Mouse (Mus musculus) gastrocnemius, postnatal 36 days (tissue): ENCODE results near the gene Pram1. TPM values are rescaled to one million over a fixed set of nuclear protein-coding genes. Genes with fewer than 3 reads are reported as not detected.
"Not testable (repeated sequence)": the region's sequence is repeated elsewhere in the genome, so short reads cannot be mapped to it uniquely, and the experiment has no call there.

Source experiments
- DNase-seq, 2 experiments: peaks; one replicate each; pipeline ENCODE4 v3.0.0; 2022
- intact Hi-C: fragments of 180-260 bp; cut with DNase I; formaldehyde crosslinking; loops from one replicate; pipeline ENCODE4 v1.15.1; 2025
- long read RNA-seq, 2 experiments: library from polyadenylated mRNA; stranded (forward); transcript quantifications; one replicate each; pipeline ENCODE4 v2.0.0; 2021
- total RNA-seq, 2 experiments: library from RNA; stranded (reverse); gene quantifications; 2 replicates each; pipeline ENCODE4 v1.2.3; 2021

The Pram1 gene
- total RNA-seq: not detected
- long read RNA-seq, experiment 1: 0 reads
- long read RNA-seq, experiment 2, partial matches to known transcripts: 0 of 1 reads
- long read RNA-seq, experiment 2, other reads (novel, unspliced or antisense): 1 of 1 reads

DNA sequence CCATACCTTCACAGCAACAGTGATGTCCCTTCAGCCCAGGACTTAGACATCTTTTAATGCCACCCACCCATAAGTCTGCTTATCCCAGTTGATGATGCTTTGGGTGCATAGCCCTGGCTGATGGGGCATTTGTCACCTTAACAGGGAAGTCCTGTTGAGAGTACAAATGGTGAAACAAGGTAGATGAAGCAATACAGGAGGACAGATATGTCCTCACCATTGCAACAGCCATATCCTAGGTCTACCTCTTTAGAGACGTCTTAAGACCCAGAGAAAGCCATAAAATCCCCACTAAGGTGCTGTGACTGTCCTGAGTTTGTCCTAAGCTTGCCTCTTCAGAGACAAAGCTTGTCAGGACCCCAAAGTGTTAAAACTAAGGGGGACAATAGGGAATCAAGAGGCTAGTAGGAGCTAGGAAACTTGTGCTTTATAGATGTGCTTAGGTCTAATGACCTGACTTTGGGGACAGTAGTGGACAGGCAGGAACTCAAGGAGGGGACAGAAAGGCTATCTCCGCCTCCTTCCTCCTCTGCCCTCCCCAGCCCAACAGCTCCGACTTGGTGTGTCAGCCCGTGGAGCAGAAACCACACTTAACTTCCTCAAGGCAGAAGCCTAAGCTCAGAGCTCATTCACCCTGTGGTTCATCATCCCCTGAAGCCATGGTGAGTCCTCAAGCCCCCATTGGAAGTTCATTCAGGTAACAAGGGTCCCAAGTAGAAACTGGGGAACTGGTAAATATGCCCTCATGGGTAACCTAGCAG lies at the start of gene Pram1:
TSS of gene Pram1 (plus strand) at position 541 of the 761 bp plus-strand sequence.
- intact Hi-C loops: no loop called here
- DNase-seq: no peak

DNA sequence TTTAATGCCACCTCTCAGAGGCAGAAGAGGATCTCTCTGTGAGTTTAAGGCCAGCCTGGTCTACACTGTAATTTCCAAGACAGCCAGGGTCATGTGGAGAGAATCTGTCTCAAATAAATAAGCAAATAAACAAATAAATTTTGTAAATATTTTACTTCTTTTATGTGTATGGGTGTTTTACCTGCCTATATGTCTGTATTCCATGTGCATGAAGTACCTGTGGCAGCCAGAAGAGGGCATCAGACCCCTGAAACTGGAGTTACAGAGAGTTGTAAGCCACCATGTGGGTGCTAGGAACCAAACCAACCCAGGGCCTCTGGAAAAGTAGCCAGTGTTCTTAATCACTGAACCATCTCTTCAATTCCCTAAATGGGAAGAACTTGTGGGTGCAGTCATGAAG lies 40.6 kb upstream of the Pram1 start:
- no peak for DNase-seq
- intact Hi-C loops: no loop called here

DNA sequence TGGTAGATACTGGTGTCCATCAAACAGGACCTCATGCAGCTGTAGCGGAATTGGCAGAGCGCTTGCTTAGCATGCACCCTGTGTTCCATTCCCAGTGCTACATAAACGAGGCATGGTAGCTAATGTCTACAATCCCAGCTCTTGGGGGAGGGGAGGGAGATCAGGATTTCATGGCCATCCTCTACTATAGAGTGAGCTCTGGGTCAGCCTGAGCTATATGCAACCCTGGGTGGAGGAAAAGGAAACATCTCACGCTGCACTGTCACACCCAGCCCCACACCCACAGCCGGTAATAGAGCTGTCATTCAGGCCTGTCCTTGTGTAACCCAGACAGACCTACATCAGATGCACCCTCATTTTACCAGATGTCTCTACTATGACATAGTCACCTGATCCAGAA lies 39.4 kb upstream of the Pram1 start:
- intact Hi-C loops: no loop called here
- no peak for DNase-seq

DNA sequence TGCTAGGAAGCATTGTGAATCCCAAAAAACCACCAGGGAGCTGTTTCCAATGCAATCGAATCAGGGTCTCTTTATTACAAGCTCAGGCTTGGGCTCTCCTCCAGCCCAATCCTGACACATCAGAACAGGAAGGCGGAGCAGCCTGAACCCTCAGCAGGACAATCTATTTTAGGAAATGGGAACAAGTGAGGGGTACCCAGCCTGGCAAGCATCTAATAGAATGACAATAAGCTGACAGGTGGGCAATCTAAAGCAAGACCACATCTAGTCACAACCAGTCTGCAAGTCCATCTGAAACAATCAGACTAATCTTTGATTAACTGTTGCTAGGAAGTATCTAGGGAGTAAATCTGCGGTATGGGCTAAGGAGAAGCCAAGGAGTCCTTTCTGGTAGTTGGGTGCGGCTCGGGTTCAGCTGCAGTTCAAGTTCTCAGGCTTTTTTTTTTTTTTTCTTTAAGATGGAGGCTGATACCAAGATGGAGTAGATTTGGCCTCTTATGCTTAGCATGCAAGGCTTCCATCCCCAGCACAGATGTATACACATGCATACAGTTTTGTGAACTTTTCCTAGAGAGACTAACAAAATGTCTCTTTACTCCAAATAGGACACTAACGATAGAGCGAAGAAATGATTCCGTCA lies 37.9 kb upstream of the Pram1 start:
- DNase-seq: no peak
- intact Hi-C loops: no loop called here

DNA sequence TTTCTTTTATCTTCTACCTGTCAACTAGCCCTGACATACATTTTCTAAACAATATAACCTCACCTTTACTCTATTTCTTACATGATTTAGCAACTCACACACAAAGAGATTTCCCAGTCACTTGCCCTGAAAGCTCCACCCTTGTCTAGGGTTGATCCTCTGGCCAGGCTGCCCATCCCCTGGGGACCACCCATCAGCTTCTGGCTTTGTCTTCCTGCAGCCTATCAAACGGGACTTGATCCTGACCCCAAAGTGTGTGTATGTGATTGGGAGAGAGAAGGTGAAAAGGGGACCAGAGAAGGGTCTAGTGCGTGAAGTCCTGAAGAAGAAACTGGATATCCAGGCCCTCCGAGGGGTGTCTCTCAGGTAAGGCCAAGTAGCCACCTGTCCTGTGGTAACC lies 37.0 kb upstream of the Pram1 start:
- intact Hi-C loops: no loop called here

DNA sequence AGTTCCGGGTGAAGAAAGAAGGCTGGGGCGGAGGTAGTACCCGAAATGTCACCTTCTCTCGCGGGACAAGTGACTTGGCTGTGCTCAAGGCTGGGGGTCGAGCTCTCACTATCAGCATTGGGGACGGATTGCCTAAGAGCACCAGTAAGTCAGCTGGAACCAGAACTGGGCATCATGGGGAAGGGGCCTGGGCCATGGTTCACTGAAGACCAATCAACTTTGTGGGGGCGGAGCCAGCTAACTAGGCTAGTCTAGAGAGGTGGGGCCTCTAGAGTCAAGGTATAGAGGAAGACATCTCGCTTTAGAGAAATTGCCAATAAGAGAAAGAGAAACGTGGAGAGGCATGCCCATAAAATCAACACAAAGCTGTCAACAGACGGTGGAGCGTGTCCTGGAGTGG lies 35.9 kb upstream of the Pram1 start:
- intact Hi-C loops: no loop called here
- DNase-seq: no peak

More for the DNA sequence above, 37.0 kb upstream of the Pram1 start:
- DNase-seq: no peak

DNA sequence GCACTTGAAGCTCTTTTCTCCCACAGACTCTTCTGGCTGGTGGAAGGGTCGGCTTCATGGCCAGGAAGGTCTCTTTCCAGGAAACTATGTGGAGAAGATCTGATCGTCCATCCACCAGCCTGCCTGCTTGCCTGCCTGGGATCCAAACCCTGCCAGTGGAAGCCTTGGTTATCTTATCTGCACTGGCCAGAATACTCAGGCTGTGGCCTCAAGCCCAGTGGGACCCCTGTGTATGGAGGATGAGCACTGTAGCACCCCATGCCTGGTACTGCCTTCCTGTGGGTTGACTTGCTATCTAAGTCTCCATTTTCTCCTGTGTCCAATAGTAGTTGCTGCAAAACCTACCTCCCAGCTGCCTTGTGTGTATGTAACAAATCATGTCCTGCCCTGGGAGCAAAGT lies 30.6 kb upstream of the Pram1 start:
- DNase-seq: no peak
- intact Hi-C loops: no loop called here

DNA sequence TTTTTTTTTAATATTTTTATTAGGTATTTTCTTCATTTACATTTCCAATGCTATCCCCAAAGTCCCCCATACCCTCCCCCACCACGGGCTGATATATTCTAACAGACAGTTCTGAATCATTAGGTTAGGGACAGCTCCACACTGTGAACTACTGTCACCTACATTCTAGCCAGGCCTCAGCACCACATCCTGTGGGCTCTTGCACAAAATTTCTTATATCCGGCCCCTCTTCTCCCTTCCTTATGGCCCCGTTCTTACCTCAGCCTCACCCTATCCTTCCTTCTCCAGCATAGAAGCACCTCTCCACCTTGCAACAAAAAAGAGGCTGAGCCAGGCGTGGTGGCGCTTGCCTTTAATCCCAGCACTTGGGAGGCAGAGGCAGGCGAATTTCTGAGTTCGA lies 27.3 kb upstream of the Pram1 start:
- DNase-seq: no peak
- intact Hi-C loops: no loop called here

DNA sequence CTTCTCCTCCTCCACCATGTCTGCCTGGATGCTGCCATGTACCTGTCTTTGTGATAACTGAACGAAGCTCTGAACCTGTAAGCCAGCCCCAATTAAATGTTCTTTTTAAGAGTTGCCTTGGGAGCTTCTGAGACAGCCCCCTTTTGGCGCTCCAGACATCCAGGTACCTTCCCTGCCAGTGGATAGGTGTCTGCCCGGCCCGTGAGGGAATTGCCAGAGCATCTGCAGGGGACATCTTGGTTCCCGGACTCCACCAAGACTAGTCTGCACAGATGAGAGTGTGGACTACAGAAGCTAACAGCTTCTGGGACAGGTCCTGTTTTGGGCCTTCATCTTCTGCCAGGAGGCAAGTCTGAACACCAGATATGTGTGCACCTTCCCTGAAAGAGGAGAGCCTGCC lies 24.1 kb upstream of the Pram1 start:
- intact Hi-C loops: not testable (repeated sequence)

DNA sequence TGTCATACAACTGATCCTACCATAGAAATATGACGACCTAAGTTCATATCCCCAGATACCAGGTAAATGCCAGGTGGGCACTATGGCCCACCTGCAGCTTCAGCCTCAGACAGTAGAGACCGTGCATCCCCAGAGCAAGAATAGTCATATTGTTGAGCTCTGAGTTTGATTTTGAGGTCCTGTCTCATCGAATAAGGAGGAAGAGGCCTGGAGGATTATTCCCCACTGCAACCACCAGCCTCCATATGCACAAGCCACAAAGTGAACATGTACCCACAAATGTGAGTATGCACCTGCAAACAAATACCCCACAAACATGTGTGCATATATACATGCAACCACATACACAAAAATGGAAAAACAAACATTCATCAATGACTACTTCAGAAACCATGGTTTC lies 10.6 kb upstream of the Pram1 start:
- intact Hi-C loops: no loop called here
- no peak for DNase-seq

More for the DNA sequence above, 24.1 kb upstream of the Pram1 start:
- DNase-seq: not testable (repeated sequence)

DNA sequence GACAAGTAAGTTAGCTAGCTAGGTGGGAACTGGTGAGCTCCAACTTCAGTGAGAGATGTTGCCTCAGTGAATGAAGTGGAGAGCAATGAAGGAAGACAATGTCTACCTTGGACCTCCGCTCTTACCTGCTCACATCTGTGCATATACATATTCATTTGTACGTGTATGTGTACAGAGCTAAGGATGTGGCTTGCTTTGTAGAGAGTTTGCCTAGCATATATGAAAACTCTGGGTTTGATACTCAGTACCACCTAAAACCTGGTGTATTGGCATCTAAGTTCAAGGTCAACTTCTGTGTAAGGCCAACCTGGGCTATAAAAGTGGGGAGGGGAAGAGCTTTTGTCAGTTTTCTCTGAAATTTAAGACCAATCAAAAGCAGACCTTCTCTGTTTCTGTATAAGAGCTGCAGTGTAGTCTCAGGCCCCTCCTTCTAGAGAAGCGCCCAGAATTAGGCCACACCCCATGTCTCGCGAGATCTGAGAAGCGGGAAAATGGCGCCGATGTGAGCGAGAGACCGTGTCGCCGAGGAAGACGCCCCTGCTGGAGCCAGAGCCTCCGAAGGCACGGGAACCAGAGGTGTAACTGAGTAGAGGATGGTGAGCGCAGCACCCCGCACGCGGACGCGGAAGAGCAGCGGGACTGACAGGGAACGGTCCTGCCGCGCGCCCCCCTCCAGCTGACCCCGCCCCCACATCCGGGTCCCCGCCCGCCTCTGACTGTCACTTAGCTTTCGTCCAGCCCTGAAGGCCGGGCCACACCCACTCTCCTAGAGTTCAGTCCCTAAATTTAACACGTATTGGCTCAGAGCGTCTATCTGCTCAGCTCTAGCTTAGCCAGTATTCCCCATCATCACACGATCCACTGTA lies 9.0 kb upstream of the Pram1 start, which contains the start of gene Zfp414:
TSS of gene Zfp414 (plus strand) at position 470 of the 866 bp plus-strand sequence.
- peak; percentile 90 to 92 for DNase-seq
- intact Hi-C loops: no loop called here

DNA sequence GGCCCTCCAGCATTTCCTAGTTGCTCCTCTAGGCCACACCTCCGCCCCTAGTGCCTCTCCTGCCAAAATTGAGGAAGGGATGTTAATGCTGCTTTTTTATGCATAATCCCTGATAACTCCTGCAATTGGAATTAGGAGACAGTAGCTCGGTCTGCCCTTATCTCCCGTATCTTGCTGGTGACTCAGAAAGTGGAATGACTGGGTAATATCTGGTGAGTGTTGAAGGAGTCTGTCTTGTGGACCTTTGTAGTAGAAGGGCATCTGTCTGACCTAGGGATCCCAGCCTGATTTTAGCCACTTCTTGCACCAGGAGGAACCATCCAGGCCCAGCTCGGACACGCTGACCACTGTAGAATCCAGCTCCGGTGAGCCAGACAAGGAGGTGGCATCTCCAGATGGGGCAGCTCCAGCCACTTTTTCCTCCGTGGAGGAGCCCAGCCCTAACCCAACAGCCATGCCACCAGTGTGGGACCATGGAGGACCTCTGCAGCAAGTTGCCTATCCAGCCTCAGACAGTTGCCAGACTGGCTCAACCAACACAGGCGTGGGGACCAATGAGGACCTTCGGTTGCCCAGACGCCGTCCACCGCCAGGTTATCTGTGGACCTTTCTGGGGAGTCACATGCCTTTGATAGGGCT lies 8.2 kb upstream of the Pram1 start:
- DNase-seq: no peak
- intact Hi-C loops: no loop called here

DNA sequence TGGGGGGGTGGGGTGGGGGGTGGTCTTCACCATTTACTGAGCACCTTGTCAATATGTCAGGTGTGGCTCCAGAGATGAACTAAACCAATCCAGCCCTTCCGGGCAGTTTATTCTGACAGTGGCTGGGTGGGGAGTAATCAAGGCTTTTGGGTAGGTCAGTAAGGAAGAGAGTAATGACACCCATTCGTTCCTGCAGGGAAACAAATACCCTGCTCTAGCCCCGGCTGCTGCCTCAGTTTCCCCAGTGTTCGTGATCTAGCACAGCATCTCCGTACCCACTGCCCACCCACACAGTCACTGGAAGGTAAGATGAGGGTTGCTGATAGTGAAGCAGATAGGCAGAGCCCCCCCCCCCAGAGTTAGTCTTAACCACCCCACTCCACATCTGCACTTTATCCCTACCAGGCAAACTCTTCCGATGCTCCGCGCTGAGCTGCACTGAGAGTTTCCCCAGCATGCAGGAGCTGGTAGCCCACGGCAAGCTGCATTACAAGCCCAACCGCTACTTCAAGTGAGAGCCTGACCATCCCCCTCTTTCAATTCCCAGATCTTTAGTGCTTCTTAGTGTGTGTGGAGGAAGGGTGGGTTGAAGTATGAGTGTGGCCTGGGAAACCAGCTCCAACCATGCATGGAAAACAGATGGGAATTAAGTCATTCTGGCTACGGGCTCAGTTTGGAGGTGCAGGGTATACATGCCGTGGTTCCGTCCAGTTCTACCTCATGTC lies 7.5 kb upstream of the Pram1 start:
- DNase-seq: no peak
- intact Hi-C loops: no loop called here

DNA sequence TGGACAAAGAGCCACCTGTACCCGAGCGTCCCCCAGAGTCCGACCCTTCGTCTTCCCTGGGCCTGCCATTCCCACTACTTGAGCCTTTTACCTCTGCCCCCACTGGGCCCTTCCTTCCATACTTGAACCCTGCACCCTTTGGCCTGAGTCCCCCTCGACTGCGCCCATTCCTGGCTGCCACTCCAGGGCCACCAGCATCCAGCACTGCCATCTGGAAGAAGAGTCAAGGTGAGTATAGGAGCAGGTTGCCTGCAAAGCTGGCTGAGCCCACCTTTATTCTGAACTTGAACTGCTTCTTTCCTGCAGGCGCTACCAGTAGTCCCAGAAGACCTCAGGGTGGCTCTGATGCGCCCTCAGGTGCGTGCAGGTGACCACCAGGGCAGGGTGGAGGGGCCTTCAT lies 6.6 kb upstream of the Pram1 start:
- DNase-seq: no peak
- intact Hi-C loops: no loop called here

DNA sequence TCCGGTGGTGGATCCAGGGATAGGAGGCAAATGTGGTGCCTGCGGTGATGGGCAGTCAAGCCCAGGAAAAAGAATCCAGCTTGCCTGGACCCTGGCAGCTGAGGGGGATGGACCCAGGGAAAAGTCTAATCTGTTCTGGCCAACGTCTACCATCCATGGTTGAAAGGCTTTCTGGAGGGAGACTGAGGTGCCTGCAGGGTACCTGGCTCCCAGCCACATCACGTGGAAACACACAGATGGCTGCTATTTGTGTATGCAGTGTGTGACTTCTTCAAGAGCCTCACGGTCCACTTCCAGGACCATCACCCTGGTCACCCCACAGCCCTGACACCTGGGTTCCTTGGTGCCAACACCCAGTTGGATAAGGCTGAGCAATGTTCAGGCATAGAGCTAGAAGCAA lies 6.1 kb upstream of the Pram1 start:
- intact Hi-C loops: no loop called here

DNA sequence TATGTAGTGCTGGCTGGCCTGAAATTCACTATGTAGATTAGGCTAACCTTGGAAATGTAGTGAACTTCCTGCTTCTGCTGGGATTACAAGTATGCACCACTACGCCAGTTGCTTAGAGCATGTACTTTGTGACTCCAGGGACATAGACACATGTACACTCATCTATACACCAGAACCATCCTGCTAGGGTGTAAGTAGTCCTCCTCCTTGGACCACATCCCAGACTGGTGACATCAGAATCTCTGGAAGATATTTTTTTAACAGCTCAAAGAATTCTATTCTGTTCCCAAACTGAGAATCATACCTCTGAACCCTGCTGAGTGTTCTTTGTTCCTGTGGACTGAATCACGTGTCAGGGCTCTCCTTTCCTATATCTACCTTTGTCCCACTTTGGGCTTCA lies 818 bp upstream of the Pram1 start:
- DNase-seq: no peak
- intact Hi-C loops: no loop called here

More for the DNA sequence above, 6.1 kb upstream of the Pram1 start:
- DNase-seq: no peak

DNA sequence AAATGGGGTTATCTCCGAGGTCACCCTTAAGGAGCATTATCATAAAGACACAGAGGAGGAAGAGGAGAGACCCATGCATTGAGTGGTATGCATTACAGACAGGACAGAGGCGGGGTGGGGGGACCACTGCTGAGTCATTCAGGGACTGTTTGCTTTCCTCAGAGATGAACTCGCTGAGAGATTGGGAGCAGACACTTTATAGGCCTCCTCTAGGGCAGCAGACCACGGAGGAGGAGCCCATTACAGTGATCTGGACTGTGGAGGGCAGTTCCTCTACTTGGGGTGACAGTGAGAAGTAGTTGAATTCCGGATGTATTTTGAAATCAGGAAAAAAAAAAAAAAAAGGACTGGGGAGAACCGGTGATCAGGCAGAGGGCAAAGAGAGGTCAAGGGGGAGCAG lies 1.9 kb downstream of the Pram1 start:
- intact Hi-C loops: no loop called here
- no peak for DNase-seq

DNA sequence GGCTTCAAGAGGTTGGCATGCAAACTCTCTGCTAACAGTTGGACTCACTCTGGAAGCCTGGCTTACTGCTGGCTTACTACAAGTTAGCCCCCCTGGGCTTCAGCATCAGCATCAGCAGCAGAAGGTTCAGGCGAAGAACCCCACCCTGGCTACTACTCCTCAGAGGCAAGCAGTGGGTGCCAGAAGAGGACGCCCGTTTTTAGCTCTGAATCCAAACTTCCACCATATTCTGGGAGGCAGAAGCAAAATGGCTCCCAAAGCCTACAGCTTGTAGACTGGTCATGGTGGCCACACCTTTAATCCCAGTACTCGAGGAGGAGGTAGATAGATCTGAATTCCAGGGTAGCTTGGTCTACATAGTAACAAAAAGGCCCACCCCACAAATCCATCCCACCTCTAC lies 6.2 kb downstream of the Pram1 start:
- intact Hi-C loops: no loop called here
- DNase-seq: no peak

DNA sequence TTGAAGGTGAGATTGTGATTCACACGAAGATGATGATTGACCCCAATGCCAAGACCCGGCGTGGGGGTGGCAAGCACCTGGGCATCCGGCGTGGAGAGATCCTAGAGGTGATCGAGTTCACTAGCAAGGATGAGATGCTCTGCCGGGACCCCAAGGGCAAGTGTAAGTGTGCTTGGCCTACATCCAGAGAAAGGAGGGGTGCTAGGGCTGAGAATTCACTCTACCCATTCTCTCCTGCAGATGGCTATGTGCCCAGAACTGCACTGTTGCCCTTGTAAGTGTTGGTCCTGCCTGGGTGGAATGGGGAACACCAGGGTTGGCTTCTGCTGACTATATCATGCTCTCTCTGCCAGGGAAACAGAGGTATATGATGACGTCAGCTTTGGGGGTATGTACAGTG lies 7.2 kb downstream of the Pram1 start:
- no peak for DNase-seq
- intact Hi-C loops: no loop called here
